Mouse (Mus musculus): ENCODE data around the gene Klhdc8a.
"Not testable (repeated sequence)": the region's sequence is repeated elsewhere in the genome, so short reads cannot be mapped to it uniquely, and the experiment has no call there.

Klhdc8a gene

DNA sequence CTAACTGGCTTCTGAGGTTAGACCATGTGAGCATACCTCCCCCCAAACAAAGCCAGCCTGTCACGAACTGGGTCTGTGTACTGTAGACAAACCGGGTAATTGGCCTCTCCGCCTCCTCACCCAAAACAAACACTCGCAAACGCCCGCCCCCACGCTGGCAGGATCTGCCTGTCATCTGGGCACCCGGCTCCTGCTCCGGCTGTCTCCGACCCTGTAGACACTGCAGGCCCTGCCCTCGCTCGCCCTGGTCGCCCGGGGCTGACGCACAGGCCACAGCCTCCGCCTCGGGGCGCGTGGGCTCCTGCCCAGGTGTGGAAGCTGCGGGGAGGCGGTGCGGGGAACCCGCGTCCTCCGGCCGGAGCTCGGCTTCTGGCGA, at the start of gene Klhdc8a:
Gene Klhdc8a, plus strand, starts transcription at position 202 of the 376 bp plus-strand sequence.
- peak; percentile 71 for DNase-seq

GRCm38 (mm10) chr1:132254467-132254866, 44.0 kb upstream of the Klhdc8a start:
- DNase-seq: no peak

GRCm38 (mm10) chr1:132260331-132260730, 38.1 kb upstream of the Klhdc8a start:
- no peak for DNase-seq

DNA sequence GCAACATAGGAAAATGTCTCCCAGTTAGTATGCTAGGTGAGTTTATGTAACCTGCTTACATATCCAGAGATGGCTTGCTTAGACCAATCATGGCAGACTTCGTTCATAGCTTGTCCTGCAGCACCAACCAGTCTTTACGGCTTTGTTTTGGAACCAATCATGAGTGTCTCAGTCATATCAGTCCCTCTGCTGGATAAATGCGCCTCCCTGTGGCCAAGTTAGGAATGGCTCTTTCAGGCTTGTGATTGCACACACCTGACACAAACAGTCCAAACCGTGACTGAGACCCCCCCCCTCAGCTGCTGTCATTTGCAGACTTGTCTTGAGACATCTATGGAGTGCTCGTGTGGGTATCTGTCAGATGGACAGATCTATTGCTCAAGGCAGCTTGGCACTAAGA, 37.4 kb upstream of the Klhdc8a start:
- DNase-seq: no peak

DNA sequence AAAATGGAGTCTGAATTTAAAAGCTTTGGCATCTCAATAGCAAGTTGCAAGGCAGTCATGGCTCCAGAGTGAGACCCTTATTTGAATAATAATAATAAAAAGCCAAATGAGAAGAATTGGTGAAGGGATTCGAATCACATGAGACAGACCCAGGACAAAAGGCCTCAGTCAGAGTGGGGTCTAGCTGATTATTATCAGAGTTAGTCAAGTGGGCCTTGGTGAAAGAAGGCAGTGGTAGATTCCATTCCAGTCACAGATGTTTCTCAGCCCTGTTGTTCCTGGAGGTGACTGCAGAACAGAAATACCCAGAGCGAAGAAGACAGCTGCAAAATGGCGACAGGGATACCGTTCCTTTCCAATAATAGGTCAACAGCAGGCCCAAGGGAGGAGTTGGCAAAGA, 34.8 kb upstream of the Klhdc8a start:
- DNase-seq: no peak

DNA sequence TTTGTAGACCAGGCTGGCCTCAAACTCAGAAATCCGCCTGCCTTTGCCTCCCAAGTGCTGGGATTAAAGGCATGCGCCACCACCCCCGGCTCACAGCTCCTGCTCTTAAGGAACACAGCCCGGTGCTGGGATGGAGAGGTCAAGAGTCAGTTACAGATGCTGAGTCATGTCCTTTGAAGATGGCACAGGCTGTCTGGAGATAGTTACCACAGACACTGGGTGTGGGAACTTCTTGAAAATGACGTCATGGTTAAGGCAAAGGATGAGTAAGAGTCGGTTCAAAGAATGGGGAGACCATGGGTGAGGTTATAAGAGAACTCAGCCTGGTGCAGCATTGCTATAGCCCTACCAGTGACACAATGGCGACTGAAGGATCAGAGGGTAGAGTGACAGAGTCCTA, 33.8 kb upstream of the Klhdc8a start:
- DNase-seq: no peak

DNA sequence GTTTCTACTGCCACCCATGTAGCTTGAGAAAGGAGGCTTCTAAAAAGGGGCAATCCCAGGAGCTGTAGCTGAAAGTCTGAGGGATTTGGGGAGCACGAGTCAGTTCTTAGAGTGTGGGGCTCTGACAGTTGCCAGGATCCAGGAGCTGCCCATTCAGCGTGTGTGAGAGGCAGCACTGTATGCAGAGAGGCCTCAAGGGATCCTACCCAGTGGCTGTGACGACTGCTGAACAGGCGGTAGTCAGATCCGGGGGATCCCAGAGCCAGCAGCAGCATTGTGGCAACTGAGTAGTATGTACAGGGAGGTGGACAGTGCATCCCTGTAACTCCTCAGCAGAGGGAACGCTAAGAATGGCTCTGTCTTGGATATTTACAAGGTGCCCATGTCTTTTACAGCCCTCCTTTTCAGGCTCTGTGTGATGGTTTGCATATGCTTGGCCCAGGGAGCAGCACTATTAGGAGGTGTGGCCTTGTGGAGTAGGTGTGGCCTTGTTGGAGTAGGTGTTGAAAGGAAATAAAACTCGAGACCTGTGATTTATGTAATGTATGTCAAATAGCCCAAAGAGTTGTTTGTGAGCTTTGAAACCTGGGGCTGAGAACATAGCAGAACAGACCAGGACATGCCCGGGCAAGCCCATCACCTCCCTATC, 33.1 kb upstream of the Klhdc8a start:
- DNase-seq: no peak

DNA sequence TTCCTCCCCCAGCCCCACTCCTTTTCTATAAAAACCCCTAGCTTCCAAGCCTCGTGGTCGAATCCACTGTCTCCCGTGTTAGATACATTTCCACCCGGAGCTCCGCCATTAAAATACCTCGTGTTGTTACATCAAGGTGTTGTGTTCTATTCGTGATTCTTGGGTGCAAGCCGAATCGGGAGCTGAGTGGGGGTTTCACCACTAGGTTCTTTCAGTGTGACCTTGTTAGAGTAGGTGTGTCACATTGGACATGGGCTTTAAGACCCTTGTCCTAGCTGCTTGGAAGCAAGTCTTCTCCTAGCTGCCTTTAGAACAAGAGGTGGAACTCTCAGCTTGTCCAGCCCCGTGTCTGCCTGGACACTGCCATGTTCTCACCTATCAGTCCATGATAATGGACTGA, 32.5 kb upstream of the Klhdc8a start:
- no peak for DNase-seq

DNA sequence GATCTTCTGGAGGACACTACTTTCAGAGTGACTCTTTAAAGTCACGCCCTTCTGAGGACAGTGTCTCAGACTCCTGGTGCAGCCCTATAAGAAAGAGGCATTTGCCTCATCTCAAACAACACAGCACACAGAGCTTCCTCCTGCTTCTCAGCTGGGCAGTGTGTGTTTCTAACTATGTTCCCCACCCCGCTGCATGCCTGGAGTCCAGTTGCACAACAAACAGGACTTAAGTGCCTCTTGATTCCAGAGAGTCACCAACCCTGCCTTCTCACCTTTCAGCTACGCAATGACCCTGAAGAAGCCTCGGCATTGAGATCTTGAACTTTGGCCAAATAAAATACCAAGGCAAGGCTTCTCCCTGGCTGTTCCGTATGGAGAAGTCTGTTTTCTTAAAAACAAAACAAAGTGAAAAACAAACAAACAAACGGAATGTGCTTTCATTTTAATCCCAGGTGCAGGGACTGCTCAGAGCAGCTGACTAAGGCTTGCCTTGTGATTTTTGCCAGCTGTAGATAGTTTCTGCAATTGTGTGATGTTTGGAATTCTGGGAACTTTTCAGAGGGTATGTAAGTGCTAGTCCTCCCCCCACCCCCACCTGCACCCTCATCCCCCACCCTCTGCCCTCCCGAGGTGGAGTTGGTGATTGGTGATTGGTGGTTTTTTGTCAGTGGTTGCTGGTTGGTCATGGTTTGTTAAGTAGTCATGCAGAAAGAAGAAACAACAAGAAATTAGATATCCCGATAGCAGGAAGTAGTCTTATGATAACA, 31.5 kb upstream of the Klhdc8a start:
- DNase-seq: peak; percentile 41

DNA sequence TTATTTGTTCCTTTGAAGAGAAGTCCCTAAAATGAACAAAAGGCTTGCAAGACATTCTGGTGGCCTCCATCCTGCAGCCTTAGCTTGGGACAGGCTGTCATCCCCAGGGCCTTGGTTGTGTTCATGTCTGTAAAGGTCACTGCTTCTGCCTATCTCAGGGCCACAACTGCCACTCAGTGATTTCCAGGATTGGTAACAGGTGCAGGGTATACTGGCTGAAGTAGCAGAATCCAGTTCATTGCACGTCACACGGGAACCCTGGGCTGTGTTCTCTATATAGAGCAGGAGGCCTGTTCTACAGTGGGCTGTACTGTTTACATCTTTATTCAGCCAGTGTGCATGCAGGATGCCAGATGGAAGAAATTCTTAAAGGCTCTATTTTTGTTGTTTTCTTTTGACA, 30.5 kb upstream of the Klhdc8a start:
- DNase-seq: no peak

DNA sequence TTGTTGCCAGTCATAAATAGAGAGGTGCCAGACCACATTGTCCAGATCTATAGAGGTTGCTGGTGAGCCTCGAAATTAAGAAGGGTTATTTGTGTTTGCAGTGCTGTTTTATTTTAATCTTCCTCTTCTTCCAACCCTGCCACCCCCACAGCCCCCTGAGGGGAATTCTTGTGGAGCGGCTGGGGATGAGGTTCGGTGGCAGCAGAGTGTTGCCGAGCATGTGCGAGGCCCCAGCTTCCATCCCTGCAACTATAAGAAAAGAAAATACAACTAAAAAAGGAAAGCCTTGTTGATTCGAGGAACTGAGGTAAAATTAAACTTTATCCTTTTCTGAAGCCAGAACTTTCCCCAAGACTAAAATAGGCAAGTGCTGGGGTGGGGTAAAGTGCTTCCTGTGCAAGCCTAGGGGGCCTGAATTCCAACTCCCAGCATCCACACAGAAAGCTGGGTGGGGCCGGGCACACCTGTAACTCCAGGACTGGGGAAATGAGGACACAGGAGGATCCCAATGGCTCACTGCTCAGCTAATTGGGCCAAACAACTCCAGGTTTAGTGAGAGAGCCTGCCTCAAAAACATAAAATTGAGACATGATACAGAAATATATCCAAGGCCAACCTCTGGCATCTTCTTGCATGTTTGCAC, 29.9 kb upstream of the Klhdc8a start:
- DNase-seq: no peak

GRCm38 (mm10) chr1:132271237-132271636, 27.2 kb upstream of the Klhdc8a start:
- no peak for DNase-seq

DNA sequence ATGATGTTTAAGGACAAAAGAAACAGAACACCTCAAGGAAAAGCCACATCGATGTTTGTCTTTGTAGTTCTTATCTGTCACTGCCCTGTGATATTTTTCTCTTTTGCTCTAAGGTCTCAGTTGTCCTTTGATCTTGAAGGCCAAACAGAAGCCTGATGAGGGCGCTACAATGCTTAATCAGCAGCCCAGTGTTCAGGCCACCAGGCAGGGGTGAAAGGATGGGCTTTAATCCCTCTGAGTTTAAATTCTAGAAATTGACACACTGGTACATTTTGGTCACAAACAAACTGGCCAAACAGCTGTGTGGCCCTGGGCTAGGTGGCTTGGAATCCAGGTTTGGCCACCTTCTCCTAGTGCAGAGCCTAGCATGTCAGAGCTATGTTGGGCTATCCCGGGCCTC, 21.7 kb upstream of the Klhdc8a start:
- DNase-seq: no peak

DNA sequence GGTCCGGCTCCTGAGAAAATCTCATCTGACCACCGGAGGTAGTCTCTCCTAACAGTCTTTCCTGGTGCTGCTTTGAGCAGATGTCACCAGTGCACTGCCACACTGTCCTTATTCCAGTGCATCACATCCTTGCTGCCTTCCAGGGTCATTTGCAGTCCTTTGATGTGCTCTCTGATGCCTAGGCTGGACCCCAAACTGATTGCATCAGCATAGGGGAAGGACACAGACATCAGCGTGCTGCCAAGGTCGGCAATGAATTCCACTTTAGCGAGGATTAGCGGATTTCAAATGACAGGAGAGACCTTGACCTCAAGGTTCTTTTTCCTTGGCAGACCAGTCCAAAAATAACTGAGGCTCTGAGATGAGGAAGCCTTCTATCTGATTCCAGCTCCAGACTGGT, 21.3 kb upstream of the Klhdc8a start:
- DNase-seq: no peak

GRCm38 (mm10) chr1:132280636-132281035, 17.8 kb upstream of the Klhdc8a start:
- DNase-seq: not testable (repeated sequence)

- no peak for DNase-seq
Observed at GRCm38 (mm10) chr1:132281523-132282176, 16.8 kb upstream of the Klhdc8a start.

DNA sequence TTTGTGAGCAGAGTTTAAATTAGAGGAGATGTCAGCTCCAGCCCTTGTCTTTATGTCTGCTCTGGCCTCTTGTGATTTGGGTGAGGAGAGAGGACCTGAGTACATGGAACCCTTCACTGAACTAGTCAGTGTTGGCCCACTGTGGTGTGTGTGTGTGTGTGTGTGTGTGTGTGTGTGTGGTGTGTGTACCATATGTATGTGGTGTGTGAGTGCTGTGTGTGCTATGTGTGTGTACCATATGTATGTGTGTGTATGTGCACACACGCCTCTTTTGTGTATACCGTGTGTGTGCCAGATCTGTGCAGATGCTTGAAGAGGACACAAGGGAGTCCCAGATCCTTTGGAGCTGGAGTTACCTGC, 16.3 kb upstream of the Klhdc8a start:
- DNase-seq: no peak

GRCm38 (mm10) chr1:132283018-132283417, 15.4 kb upstream of the Klhdc8a start:
- DNase-seq: no peak

DNA sequence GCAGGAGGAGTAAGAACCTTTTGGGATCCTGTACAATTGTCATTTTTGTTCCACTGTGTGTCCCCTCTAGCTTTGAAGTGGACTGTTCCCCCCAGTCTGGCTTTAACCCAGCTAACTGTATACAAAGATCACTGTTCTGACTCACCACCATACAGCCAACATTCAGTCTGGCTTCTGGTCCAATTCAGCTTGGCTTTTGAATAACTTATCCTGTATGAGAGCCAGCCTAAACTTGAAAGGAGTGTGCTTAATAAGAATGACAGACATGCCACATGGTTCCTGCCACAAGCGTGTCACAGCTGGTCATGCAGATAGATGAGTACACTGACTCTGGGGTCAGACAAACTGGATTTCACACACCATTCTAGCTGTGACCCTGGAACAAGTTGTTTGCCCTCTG, 11.7 kb upstream of the Klhdc8a start:
- DNase-seq: no peak

DNA sequence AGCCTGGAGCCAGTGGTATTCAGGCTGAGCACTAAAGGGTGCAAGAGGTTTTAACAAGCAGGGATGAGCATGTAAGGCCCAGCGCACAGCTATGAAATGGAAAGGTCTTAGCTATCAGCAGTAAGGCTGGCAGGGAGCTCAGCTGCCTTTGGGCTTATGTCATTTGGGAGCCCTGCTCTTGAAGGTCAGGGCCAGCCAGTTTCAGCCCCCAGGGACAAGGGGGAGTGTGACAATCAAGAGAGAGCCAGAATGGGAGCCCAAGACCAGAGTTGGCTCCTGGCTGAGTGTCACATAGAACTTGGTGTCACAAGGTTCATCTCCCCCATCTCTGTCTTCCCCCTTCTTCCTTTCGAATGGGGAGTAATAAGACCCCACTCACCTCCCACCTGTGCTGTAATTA, 11.0 kb upstream of the Klhdc8a start:
- peak; percentile 22 for DNase-seq

- DNase-seq: peak; percentile 36
Observed at GRCm38 (mm10) chr1:132287991-132288451, 10.4 kb upstream of the Klhdc8a start.

DNA sequence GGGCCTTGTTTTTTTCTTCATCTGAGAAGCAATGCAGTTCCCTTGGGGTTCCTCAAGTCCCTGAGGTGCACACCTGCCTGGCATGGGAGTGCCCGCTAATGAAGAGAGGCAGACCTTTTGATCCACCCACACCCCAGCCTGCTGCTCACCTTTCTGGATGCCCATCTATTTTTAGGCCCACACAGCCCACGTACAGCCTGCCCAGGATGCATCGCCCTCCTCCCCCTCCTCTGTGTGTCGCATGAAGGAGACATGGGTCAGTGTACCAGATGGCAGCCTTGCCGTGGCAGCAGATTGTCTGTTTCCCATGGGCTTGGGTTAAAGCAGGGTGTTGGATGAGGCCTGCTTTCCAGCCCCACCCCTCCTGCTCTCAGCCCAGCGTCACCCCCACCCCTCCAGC, 8.5 kb upstream of the Klhdc8a start:
- peak; percentile 7 for DNase-seq

DNA sequence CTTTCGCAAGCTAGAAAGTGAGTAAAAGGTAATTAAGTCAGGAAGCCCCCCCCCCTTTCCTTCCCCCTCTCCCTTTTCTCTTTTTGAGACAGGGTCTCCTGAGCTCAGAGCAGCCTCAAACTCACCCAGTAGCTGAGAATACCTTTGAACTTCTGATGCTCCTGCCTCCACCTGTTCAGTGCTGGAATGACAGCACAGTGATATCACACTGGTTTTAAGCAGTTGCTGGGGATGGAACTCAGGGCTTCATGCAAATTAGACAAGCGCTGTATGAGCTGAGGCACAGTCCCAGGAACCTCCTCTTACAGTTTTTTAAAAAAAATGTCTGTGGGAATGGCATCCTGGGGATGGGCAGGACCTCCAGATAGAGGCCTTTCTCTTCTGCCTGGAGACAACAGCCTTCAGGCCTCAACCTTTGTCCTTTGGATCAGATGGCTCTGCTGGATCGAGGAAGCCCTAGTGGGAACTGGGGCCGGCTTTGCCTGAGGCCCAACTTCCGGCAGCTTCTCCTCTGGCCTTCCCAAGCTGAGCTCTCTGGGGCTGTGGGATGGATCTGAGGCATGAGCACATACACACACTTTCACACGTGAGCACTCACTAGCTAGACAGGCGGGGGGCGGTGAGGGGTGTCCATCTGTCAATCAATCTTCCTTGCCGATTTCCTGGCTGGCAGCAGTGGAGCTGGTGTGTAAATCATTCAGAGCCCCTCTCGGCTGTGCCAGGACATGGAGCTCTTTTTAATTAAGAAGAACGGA, 7.3 kb upstream of the Klhdc8a start:
- DNase-seq: peak; percentile 48
